Mouse (Mus musculus) gastrocnemius, adult 8-10 months (tissue): ENCODE data around the gene Dhrs3. TPM values are rescaled to one million over a fixed set of nuclear protein-coding genes. Genes with fewer than 3 reads are reported as not detected.

Source experiments
- DNase-seq, 2 experiments: peaks; one replicate each; pipeline ENCODE4 v3.0.0; 2022; ENCODE audit warnings: low spot score in 2 of 2
- total RNA-seq, 4 experiments: library from RNA; stranded (reverse); gene quantifications; 2 replicates each; pipeline ENCODE4 v1.2.4; 2022

The Dhrs3 gene
- total RNA-seq, 4 experiments from 2014 or later = 28.4 to 36.5 (median 35.2) TPM

DNA sequence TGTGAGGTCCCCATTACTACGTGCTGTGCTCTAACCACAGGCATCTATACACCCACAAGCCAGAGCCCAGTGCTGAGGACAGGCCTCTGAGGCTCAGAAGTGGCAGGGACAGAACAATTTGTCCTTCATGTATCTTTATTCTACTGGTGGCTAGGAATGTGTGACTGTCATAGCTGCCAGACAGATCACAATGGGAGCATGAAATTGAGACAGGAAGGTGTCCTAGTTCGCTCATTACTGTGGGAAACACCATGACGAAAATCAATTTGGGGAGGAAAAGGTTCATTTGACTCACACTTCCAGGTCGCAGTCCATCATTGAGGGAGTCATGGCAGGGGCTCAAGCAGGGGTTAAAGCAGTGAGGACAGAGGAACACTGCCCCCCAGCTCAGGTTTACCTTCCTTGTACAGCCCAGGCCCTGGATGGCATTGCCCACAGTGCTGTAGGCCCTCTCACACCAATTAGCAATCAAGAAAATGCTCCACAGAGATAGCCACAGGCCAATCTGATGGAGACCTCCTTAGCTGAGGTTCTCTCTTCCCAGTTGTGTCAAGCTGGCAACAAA is 47.3 kb downstream of the Dhrs3 start:
- no peak for DNase-seq

- no peak for DNase-seq
Observed at GRCm38 (mm10) chr4:144940796-144941462, 48.3 kb downstream of the Dhrs3 start.

DNA sequence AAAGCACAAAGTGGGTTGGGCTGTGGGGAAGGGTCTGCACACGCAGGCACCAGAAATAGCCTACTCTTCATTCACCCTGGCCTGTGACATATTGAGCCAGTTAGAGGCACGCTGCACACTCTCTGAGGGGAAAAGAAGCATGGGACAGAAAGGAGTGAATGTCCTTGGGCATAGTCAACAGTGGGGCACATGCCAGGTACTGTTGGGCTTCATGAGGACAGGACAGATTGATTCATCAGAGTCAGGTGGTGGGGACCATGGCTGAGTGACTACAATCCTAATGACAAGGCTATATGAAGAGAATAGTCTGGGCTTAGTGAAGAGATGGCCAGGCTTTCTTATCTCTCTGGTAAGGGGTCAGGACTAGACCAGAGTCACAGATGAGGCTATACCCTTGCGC is 49.8 kb downstream of the Dhrs3 start:
- DNase-seq = no peak

- no peak for DNase-seq
Observed at GRCm38 (mm10) chr4:144943273-144943672, 50.6 kb downstream of the Dhrs3 start.

- DNase-seq = peak; percentile 75 to 80
Observed at GRCm38 (mm10) chr4:144947738-144948390, 55.2 kb downstream of the Dhrs3 start.

DNA sequence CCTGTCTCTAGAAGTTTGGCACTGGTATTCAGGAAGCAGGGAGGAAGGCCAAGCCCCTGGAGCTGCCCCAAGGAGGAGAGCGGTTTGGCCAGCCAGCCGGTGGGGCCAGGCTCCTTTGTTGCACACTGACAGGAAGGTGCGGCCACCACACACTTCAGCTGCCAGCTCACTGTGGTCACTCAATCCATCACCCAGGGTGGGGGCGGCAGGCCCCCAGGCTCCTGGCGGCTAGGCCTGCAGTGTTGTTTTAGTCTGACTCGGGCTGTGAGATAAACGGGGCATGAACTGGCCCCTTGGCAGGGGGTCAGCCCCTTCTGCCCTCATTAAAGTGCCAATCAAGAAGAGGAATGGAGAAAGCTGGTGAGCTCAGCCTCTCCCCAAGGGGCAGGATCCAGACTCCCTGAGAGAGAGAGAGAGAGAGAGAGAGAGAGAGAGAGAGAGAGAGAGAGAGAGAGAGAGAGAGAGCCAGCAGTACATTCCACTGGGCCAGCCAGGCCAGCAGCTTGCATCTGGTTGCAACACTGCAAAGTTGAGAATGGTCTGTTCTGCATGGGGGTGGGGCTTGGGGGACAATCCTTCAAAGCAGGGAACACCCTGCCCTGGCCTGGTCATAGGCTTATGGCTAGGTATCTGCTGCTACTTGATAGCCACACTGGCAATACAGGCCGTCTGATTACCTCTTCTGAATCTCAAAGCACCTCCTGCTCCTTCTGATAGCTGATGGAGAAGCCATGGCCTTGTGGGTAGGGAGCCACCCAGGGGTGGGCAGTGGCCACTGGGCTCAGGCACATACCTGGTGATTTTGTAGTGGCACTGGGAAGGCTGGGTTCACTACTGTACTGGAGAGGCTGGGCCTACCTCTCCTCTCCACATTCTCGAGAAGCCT is 57.1 kb downstream of the Dhrs3 start:
- DNase-seq = peak; percentile 64 to 75

DNA sequence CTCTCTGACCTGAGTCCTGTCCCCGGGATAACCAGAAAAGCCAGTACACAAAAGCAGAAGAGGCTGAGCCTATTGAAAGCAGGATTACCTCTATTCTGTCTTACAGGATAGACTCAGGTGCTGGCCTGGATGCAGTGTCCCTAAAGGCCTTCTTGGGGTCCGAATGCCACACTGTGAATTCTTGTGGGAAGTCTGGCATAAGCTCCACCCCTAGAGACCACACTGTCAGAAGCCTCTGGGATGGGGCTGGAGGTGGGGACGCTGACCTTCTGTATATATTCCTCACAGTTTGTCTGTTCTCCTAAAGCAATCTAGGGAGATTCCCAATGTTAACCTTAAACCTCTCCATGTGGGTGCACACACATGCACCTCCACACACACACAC is 57.7 kb downstream of the Dhrs3 start:
- DNase-seq = no peak

- no peak for DNase-seq
Observed at GRCm38 (mm10) chr4:144950883-144951282, 58.3 kb downstream of the Dhrs3 start.

DNA sequence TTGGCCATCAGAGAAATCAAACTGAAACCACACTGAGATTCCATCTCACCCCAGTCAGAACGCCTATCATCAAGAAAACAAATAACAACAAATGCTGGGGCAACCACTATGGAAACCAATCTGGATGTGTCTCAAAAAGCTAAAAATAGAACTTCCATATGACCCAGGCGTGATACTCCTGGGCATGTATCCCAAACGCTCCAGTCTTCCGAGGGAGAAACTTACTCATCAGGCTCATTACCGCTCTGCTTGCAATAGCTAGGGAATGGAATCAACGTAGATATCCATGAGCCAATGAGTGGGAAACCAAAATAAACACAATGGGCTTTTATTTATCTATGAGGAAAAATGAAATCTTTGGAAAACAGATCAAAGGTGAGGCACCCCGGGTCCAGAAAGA is 59.2 kb downstream of the Dhrs3 start:
- peak in 1 of 2 experiments; percentile 37 for DNase-seq

DNA sequence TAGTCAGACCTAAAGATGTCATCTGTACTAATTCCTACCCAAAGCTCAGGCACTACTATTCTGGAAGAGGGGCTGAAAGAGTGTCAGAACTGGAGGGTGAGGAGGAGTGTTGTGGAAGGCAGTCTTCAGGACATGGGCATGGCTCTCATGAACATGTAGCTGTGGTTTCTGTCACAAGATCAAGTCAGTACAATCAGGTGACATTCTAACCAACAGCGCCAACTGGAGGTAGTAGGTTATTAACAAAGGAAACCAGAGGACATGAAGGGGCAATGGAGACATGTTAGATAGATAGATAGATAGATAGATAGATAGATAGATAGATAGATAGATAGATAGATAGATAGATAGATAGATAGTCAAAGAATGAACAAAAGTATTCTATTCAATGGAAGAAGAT is 60.8 kb downstream of the Dhrs3 start:
- no peak for DNase-seq

DNA sequence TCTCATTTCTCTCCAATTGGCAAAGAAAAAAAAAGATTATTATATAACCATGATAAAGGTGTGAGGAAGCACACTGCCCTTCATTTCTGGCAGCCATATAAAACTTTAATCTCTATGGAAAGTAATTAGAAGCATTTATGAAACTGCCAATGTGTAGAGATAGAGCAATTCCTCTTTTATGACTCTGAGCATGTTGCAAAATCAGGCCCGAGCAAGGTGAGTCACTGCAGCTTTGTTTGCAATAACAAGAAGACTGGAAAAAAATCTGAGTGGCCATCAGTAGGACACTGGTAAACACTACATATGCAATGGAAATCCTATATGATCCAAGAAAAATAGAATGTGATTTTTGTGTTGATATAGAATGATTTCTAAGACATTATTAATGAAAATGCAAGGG is 63.2 kb downstream of the Dhrs3 start:
- DNase-seq = no peak

GRCm38 (mm10) chr4:144956293-144956692 is 63.7 kb downstream of the Dhrs3 start:
- no peak for DNase-seq

DNA sequence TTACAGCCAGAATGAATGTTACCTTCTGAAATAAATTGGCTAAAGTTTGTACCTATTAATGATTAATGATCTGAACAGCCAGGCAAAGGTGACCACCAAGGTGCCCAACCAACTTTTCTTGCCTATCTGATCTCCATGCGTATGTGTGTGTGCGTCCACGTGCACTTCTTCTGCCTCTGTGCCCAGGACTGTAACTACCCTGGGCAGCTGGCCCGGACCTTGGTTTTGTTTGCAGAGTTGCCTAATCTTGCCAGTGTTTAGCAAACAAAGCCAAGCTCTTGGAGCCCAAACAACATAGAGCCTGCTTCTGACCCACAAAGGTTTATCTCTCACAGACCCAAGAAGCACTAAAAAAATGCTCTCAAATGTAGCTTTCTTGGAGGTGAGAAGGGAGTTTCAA is 64.6 kb downstream of the Dhrs3 start:
- DNase-seq = no peak

DNA sequence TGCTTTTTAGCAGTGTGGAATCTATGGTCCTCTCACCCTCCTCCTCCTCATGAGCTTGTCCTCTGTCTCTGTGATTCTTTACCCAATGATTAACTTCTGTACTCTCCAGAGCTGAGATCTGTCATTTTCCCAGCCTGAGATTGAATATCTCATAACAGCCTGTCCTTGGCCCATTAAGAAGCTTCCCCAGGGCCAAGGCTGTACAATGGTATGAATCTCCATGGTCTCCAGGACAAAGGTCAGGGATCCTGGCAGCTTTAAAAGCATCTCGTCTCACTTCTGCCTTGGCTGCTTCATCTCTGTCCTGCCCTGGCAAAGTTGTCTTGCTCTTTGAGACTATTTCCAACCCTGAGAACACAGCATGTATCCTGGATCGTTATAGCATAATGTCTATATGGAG is 65.1 kb downstream of the Dhrs3 start:
- DNase-seq = no peak

DNA sequence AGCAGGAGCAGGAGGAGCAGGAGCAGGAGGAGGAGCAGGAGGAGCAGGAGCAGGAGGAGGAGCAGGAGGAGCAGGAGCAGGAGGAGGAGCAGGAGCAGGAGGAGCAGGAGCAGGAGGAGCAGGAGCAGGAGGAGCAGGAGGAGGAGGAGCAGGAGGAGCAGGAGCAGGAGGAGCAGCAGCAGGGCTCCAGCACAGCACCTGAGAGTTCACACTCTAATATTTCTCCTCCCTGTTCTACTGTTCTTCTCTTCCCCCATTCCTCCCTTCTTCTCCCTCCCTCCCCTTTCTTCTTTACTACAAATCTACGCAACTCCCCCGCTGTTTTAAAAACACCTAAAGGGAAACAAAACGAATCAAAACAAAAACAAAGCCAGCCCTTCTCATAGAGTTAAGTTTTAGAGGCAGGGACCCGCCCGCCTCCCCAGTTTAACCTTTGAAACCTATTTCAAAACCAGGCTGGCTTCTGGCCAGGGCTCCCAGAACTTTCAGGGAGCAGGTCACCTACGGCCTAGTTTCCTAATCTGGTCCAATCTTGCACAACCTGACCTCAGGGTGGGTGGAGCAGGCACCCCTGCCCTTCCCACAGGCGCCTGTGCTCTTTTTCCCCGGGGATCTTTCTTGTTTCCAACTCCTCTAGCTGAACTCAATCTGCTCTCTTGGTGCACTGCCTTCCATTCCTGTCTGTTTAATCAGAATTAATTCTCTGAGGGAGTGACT is 67.7 kb downstream of the Dhrs3 start:
- peak; percentile 30 to 62 for DNase-seq

DNA sequence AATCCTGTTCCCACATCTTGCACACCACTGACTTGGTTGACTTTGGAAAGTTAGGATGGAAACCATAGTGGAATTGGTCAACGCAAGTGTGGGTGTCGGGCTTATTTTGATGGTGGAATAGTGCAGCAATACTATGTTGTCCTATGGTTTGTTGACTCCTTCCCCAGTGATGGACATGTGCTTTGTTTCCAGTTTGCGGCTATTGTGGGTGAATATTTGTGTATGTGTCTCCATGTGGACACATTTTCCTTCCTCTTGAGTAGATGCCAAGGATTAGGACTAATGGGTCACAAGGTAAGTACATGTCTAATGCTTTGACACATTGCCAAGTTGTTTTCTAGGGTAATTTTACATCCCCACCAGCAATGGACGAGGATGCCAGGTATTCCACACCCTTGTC is 68.6 kb downstream of the Dhrs3 start:
- no peak for DNase-seq

GRCm38 (mm10) chr4:144961696-144962095 is 69.1 kb downstream of the Dhrs3 start:
- no peak for DNase-seq

DNA sequence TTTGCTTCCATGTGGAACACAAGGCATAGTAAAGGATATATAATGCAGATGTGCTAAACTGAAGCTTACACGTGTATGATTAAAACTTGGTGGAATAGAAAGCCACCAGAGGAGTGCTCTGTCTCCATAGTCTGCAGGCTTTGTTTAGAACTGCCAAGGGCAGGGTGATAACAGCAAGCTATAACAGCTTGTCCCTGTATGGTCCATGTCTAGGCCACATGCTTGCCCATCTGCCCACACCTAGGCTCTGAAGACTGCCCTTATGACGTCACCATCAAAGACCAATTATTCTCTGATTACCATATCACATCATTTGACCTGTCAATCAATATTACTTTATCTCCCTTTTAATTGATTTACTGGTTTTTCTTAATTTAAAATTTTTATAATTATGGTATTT is 72.6 kb downstream of the Dhrs3 start:
- no peak for DNase-seq

DNA sequence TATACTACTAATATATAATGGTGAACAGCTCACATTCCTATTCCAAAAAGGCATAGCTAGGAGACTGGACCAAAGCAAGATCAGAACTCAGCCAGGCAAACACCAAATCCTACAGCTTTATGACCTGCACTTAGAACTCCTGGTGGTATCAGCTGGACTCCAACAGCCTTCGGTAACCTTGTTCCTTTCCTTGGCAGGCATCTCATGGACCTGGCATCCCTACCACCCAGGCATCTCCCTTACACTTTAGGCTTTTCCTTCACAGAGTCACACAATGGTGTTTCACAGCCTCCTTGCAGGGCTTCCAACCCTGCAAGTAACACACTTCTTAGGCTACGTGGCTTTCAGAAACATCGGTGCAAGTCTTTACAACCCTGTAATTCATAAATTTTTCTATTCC is 75.7 kb downstream of the Dhrs3 start:
- DNase-seq = no peak

- DNase-seq = no peak
Observed at GRCm38 (mm10) chr4:144969030-144969429, 76.4 kb downstream of the Dhrs3 start.

DNA sequence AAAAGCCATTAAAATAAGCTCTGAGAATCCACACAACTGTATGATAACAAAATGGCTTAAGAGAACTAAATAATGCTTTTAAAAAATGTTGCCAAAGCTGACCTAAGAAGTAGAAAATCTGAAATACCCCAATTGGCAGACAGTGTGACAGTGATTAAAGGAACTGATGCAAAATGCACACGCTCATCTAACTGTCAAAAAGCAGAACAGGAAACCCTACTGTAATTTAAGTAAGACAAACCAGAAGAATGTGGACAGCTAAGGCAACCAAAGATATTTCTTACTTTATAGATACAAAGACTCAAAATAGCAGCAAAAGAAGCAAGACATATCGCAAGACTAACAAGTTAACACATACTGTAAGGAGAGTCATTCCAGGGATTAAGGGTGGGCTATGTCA is 78.4 kb downstream of the Dhrs3 start:
- DNase-seq = no peak
